In the genomic region with DNA sequence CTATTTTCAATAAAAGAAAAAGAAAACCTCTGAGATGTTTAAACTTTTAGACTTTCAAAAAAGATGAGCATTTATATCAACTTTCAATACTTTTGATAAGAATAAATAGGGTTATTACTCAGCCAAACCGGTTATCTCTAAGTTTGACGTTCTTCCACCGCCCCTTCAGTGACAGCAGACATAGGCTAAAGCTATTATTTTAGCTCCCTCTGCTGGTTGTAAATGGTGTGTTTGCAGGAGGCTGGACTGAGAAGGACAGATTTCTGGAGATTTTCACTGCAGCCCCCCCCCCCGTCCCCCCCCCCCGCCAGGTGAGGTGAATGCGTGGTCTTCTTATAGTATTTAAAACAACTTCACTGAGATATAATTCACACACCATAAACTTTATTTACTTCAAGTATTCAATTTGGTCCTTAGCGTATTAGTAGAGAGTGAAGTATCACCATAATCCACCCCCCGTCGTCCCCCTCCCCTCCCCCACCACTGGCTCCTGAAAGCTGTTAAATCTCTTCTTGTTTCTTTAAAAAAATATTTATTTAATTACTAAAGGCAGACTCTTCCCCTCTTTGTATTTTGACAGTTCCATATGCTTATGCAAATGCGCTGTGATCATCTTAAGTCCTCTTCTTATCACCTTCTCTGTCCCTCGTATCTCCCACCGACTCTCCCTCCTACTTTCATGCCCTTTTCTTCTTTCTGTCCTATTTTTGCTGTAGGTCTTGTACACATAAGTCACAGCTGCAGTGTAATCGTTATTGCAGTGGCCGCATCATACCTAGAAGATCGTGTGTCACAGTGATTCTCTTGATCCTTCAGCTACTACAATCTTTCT, we compare ENCODE assay signal across 8 mouse cellular contexts. TPM values are rescaled to one million over a fixed set of nuclear protein-coding genes. Genes with fewer than 3 reads are reported as not detected.
DNase-seq lines count a peak whose midpoint lies in the region; ATAC-seq and TF ChIP-seq lines count a peak whose summit lies in the region.

No protein-coding gene starts in this region.

- WGBS in midbrain, embryonic 11.5 days, result 11% methylated on average over 14 of the region's 15 CpGs

- peak overlapping the region; percentile 50 for H3K4me2 ChIP-seq in midbrain, embryonic 11.5 days

- POLR2A ChIA-PET in Patski (lab: Charles Lee), result no interaction called here

- intact Hi-C loops in left cerebral cortex, postnatal 36 days (cut with DNase I), result loop anchor here (5.0 to 10.0 kb wide), 3 partner anchors 183 to 293 kb away; no protein-coding TSS in a partner anchor
- intact Hi-C loops in heart, postnatal 36 days (cut with DNase I), result loop anchor here (2.0 kb wide), 2 partner anchors 211 to 295 kb away; no protein-coding TSS in a partner anchor

- CTCF ChIA-PET in Patski (lab: Charles Lee), result interaction anchor here (1.0 kb wide), 1 partner anchor 24 kb away, joined by 4 read pairs; no protein-coding TSS in a partner anchor

- H3K9ac ChIP-seq in midbrain, embryonic 11.5 days (ENCODE audit: low read length), result no peak overlapping the region

- no peak overlapping the region for H3K27ac ChIP-seq in midbrain, embryonic 11.5 days (ENCODE audit: low read depth, low read length)

- peak; percentile 50 for TF ChIP-seq CTCF in Patski (IDR thresholded peaks at IDR 0.05)

- in situ Hi-C loops in Patski (cut with MboI; ENCODE audit: low pct_unique_long_range_greater_than_20kb), result loop anchor here (5.0 to 10.0 kb wide), 2 partner anchors 173 to 290 kb away; no protein-coding TSS in a partner anchor

- peak; percentile 10 to 35 for DNase-seq in left cerebral cortex, adult 18-20 months (ENCODE audit: low spot score in 2 of 2)
- DNase-seq in left cerebral cortex, postnatal 36 days (ENCODE audit: low spot score in 2 of 2), result no peak
- DNase-seq in Patski (ENCODE audit: low read depth, low spot score), result peak; percentile 9
- DNase-seq in embryo, embryonic 11.5 days (ENCODE audit: low read depth, low spot score), result peak; percentile 40
- DNase-seq in heart, postnatal 36 days, result peak; percentile 4 to 7
- peak; percentile 38 for DNase-seq in layer of hippocampus, adult 9-10 months (ENCODE audit: low spot score)
- DNase-seq in midbrain, embryonic 11.5 days (ENCODE audit: low spot score, missing footprints), result peak; percentile 91
- DNase-seq in spleen, postnatal 14 days (ENCODE audit: low spot score in 2 of 2), result no peak

- peak; percentile 60 for ATAC-seq in Patski
- ATAC-seq in midbrain, embryonic 11.5 days (ENCODE audit: low FRiP score), result peak; percentile 90

- no peaks in the 10 kb centered on the region for H3K9me3 ChIP-seq in midbrain, embryonic 11.5 days (ENCODE audit: control insufficient read depth, low read length)

- peak overlapping the region; percentile 21 for H3K4me3 ChIP-seq in midbrain, embryonic 11.5 days (ENCODE audit: low read depth, low read length)

- H3K4me1 ChIP-seq in midbrain, embryonic 11.5 days (ENCODE audit: control insufficient read depth, insufficient read depth, low read length), result 0 out of 2 replicates have a peak, but pooled peaks cover 2% of the 10 kb centered on the region

- no peaks in the 10 kb centered on the region for H3K36me3 ChIP-seq in midbrain, embryonic 11.5 days (ENCODE audit: control insufficient read depth, insufficient read depth, low read length)

- peaks cover 7% of the 10 kb centered on the region for H3K27me3 ChIP-seq in Patski
- H3K27me3 ChIP-seq in midbrain, embryonic 11.5 days (ENCODE audit: control insufficient read depth, insufficient read depth, low read length), result no peaks in the 10 kb centered on the region

RNA-seq across cellular contexts. Expression of a gene that starts 30.1 kb away (rescaled TPM):
- total RNA-seq in left cerebral cortex, adult 18-20 months (2021), result 1 to 10 TPM; 4.4 to 4.9 TPM
- total RNA-seq in left cerebral cortex, postnatal 36 days (2021), result 1 to 10 TPM; 3.6 to 6.6 TPM
- polyA plus RNA-seq in Patski (2021), result not detected
- under 1 TPM in 1 of 2 experiments, not detected in 1; 0.08 TPM for total RNA-seq in heart, postnatal 36 days (2021)
- polyA plus RNA-seq in midbrain, embryonic 11.5 days (2014; fragmentation: Nextera tagmentation; extraction: Ambion mirVana), result 7.0 and 7.3 TPM in 2 replicates

RNA-seq across cellular contexts. Expression of a gene that starts 47.9 kb away (rescaled TPM):
- not detected for total RNA-seq in left cerebral cortex, adult 18-20 months (2021)
- under 1 TPM; 0.32 to 0.41 TPM for total RNA-seq in left cerebral cortex, postnatal 36 days (2021)
- polyA plus RNA-seq in Patski (2021), result not detected
- total RNA-seq in heart, postnatal 36 days (2021), result not detected
- 0.31 and 0.54 TPM in 2 replicates for polyA plus RNA-seq in midbrain, embryonic 11.5 days (2014; fragmentation: Nextera tagmentation; extraction: Ambion mirVana)

Comparison
In these comparisons a context has a peak if more than half of its experiments do, and no peak if none do; other contexts are left out.
1. DNase-seq: peak in left cerebral cortex, adult 18-20 months (2 of 2), Patski (single experiment), embryo, embryonic 11.5 days (single experiment), heart, postnatal 36 days (2 of 2), layer of hippocampus, adult 9-10 months (single experiment) and midbrain, embryonic 11.5 days (single experiment); none in left cerebral cortex, postnatal 36 days (0 of 2) and spleen, postnatal 14 days (0 of 2).
2. RNA of a gene that starts 30.1 kb away (total RNA-seq): 3.6 to 6.6 TPM in left cerebral cortex, postnatal 36 days and 4.4 to 4.9 TPM in left cerebral cortex, adult 18-20 months; 0.08 TPM in heart, postnatal 36 days; every median in the first group is over 4 times any median in the second.